Mouse (Mus musculus): ENCODE measurements around the gene Gm10974. TPM values are rescaled to one million over a fixed set of nuclear protein-coding genes. Genes with fewer than 3 reads are reported as not detected.

Gene Gm10974
- polyA plus RNA-seq, 1 experiment = not detected

GRCm38 (mm10) chr7:66404802-66405201, 39.1 kb downstream of the Gm10974 start:
- Histone ChIP-seq H3K27ac (ENCODE audit: insufficient read depth, low read length) (no peak overlapping the region), H3K4me1 (ENCODE audit: control insufficient read depth, insufficient read depth, low read length) (no peaks in the 10 kb centered on the region), H3K27me3 (ENCODE audit: control insufficient read depth, insufficient read depth, low read length, poor library complexity, severe bottlenecking) (no peaks in the 10 kb centered on the region; the same call in 1 of the 2 replicates), H3K4me3 (ENCODE audit: low read depth, low read length) (no peak overlapping the region), H3K9me3 (replicated peaks; ENCODE audit: control insufficient read depth, insufficient read depth, low read length, poor library complexity, severe bottlenecking) (no peaks in the 10 kb centered on the region), H3K36me3 (ENCODE audit: control insufficient read depth, insufficient read depth, low read length, poor library complexity, severe bottlenecking) (no peaks in the 10 kb centered on the region), H3K9ac (ENCODE audit: low read depth, poor library complexity, severe bottlenecking) (no peak overlapping the region)
- TF ChIP-seq POLR2A (IDR thresholded peaks at IDR 0.05; ENCODE audit: insufficient read depth, low read length) = no peak
- TF ChIP-seq CTCF (IDR thresholded peaks at IDR 0.05; ENCODE audit: low read depth, low read length) = no peak
- no peak for TF ChIP-seq EP300 (IDR thresholded peaks at IDR 0.05; ENCODE audit: insufficient read depth, low read depth, low read length)

GRCm38 (mm10) chr7:66405541-66405940, 39.8 kb downstream of the Gm10974 start:
- TF ChIP-seq EP300 (IDR thresholded peaks at IDR 0.05; ENCODE audit: insufficient read depth, low read depth, low read length) = no peak
- TF ChIP-seq POLR2A (IDR thresholded peaks at IDR 0.05; ENCODE audit: insufficient read depth, low read length) = no peak
- no peak for TF ChIP-seq CTCF (IDR thresholded peaks at IDR 0.05; ENCODE audit: low read depth, low read length)
- Histone ChIP-seq H3K36me3 (ENCODE audit: control insufficient read depth, insufficient read depth, low read length, poor library complexity, severe bottlenecking) (no peaks in the 10 kb centered on the region), H3K4me1 (ENCODE audit: control insufficient read depth, insufficient read depth, low read length) (no peaks in the 10 kb centered on the region), H3K9ac (ENCODE audit: low read depth, poor library complexity, severe bottlenecking) (no peak overlapping the region), H3K27me3 (ENCODE audit: control insufficient read depth, insufficient read depth, low read length, poor library complexity, severe bottlenecking) (no peaks in the 10 kb centered on the region; the same call in 1 of the 2 replicates), H3K27ac (ENCODE audit: insufficient read depth, low read length) (no peak overlapping the region), H3K4me3 (ENCODE audit: low read depth, low read length) (no peak overlapping the region), H3K9me3 (replicated peaks; ENCODE audit: control insufficient read depth, insufficient read depth, low read length, poor library complexity, severe bottlenecking) (no peaks in the 10 kb centered on the region)

- Histone ChIP-seq H3K27ac (ENCODE audit: insufficient read depth, low read length) (no peak overlapping the region), H3K9me3 (replicated peaks; ENCODE audit: control insufficient read depth, insufficient read depth, low read length, poor library complexity, severe bottlenecking) (no peaks in the 10 kb centered on the region), H3K27me3 (ENCODE audit: control insufficient read depth, insufficient read depth, low read length, poor library complexity, severe bottlenecking) (no peaks in the 10 kb centered on the region; the same call in 1 of the 2 replicates), H3K9ac (ENCODE audit: low read depth, poor library complexity, severe bottlenecking) (no peak overlapping the region), H3K4me1 (ENCODE audit: control insufficient read depth, insufficient read depth, low read length) (no peaks in the 10 kb centered on the region), H3K4me3 (ENCODE audit: low read depth, low read length) (no peak overlapping the region), H3K36me3 (ENCODE audit: control insufficient read depth, insufficient read depth, low read length, poor library complexity, severe bottlenecking) (no peaks in the 10 kb centered on the region)
- TF ChIP-seq POLR2A (IDR thresholded peaks at IDR 0.05; ENCODE audit: insufficient read depth, low read length) (no peak), CTCF (IDR thresholded peaks at IDR 0.05; ENCODE audit: low read depth, low read length) (no peak), EP300 (IDR thresholded peaks at IDR 0.05; ENCODE audit: insufficient read depth, low read depth, low read length) (no peak)
Observed at GRCm38 (mm10) chr7:66405951-66406721, 40.4 kb downstream of the Gm10974 start.

- TF ChIP-seq POLR2A (IDR thresholded peaks at IDR 0.05; ENCODE audit: insufficient read depth, low read length) (no peak), CTCF (IDR thresholded peaks at IDR 0.05; ENCODE audit: low read depth, low read length) (no peak), EP300 (IDR thresholded peaks at IDR 0.05; ENCODE audit: insufficient read depth, low read depth, low read length) (no peak)
- no peak overlapping the region for H3K9ac ChIP-seq (ENCODE audit: low read depth, poor library complexity, severe bottlenecking)
Observed at GRCm38 (mm10) chr7:66406971-66407370, 41.3 kb downstream of the Gm10974 start.

GRCm38 (mm10) chr7:66409433-66409832, 43.7 kb downstream of the Gm10974 start:
- H3K9ac ChIP-seq (ENCODE audit: low read depth, poor library complexity, severe bottlenecking) = no peak overlapping the region
- no peaks in the 10 kb centered on the region for H3K9me3 ChIP-seq (replicated peaks; ENCODE audit: control insufficient read depth, insufficient read depth, low read length, poor library complexity, severe bottlenecking)
- H3K36me3 ChIP-seq (ENCODE audit: control insufficient read depth, insufficient read depth, low read length, poor library complexity, severe bottlenecking) = no peaks in the 10 kb centered on the region
- no peak overlapping the region for H3K27ac ChIP-seq (ENCODE audit: insufficient read depth, low read length)
- H3K4me1 ChIP-seq (ENCODE audit: control insufficient read depth, insufficient read depth, low read length) = no peaks in the 10 kb centered on the region
- no peak overlapping the region for H3K4me3 ChIP-seq (ENCODE audit: low read depth, low read length)
- H3K27me3 ChIP-seq (ENCODE audit: control insufficient read depth, insufficient read depth, low read length, poor library complexity, severe bottlenecking) = no peaks in the 10 kb centered on the region
- TF ChIP-seq CTCF (IDR thresholded peaks at IDR 0.05; ENCODE audit: low read depth, low read length) (peak; percentile 72), POLR2A (IDR thresholded peaks at IDR 0.05; ENCODE audit: insufficient read depth, low read length) (no peak), EP300 (IDR thresholded peaks at IDR 0.05; ENCODE audit: insufficient read depth, low read depth, low read length) (no peak)

More at GRCm38 (mm10) chr7:66406971-66407370, 41.3 kb downstream of the Gm10974 start:
- Histone ChIP-seq H3K36me3 (ENCODE audit: control insufficient read depth, insufficient read depth, low read length, poor library complexity, severe bottlenecking) (no peaks in the 10 kb centered on the region), H3K27ac (ENCODE audit: insufficient read depth, low read length) (no peak overlapping the region), H3K9me3 (replicated peaks; ENCODE audit: control insufficient read depth, insufficient read depth, low read length, poor library complexity, severe bottlenecking) (no peaks in the 10 kb centered on the region), H3K4me3 (ENCODE audit: low read depth, low read length) (no peak overlapping the region), H3K27me3 (ENCODE audit: control insufficient read depth, insufficient read depth, low read length, poor library complexity, severe bottlenecking) (no peaks in the 10 kb centered on the region), H3K4me1 (ENCODE audit: control insufficient read depth, insufficient read depth, low read length) (no peaks in the 10 kb centered on the region)

GRCm38 (mm10) chr7:66413093-66413492, 47.4 kb downstream of the Gm10974 start:
- Histone ChIP-seq H3K4me1 (ENCODE audit: control insufficient read depth, insufficient read depth, low read length) (no peaks in the 10 kb centered on the region), H3K4me3 (ENCODE audit: low read depth, low read length) (no peak overlapping the region), H3K9ac (ENCODE audit: low read depth, poor library complexity, severe bottlenecking) (no peak overlapping the region), H3K27me3 (ENCODE audit: control insufficient read depth, insufficient read depth, low read length, poor library complexity, severe bottlenecking) (no peaks in the 10 kb centered on the region), H3K9me3 (replicated peaks; ENCODE audit: control insufficient read depth, insufficient read depth, low read length, poor library complexity, severe bottlenecking) (no peaks in the 10 kb centered on the region), H3K27ac (ENCODE audit: insufficient read depth, low read length) (no peak overlapping the region), H3K36me3 (ENCODE audit: control insufficient read depth, insufficient read depth, low read length, poor library complexity, severe bottlenecking) (no peaks in the 10 kb centered on the region)
- TF ChIP-seq EP300 (IDR thresholded peaks at IDR 0.05; ENCODE audit: insufficient read depth, low read depth, low read length) (no peak), CTCF (IDR thresholded peaks at IDR 0.05; ENCODE audit: low read depth, low read length) (no peak), POLR2A (IDR thresholded peaks at IDR 0.05; ENCODE audit: insufficient read depth, low read length) (no peak)
